Mouse (Mus musculus): ENCODE data around the gene Nuak1.

Gene Nuak1

DNA sequence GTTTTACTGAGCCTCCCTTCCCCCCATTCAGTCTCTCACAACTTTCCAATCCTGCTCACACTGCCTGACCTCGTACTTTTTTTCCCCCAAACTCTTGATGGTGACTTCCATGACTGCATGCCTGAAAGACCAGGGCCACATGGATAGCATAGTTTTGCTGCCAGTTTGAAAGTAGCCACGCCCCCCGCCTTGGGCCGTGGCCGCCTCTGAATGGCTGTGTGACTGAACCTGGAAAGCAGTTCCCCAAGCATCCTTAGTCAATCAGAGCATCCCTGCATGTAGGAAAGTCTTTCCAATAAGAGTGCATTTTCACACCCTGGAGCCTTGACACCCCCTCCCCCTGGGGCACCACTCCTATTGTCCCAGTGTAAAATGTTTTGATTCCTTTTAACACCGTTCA lies 116.4 kb downstream of the Nuak1 start:
- no peak for DNase-seq
